Mouse (Mus musculus) kidney, embryonic 16.5 days (tissue): Measurements from ENCODE around the gene Acr. TPM values are rescaled to one million over a fixed set of nuclear protein-coding genes. Genes with fewer than 3 reads are reported as not detected.

Experiments
- ATAC-seq: fragments of 200-750 bp; cut with Nextera tagmentation; 2 replicates; pipeline ENCODE4 v1.8.0; 2017; ENCODE audit warnings: moderate TSS enrichment; ENCODE audit not compliant: low FRiP score, low TSS enrichment
- H3K27ac ChIP-seq: fragments of 300-500 bp; sonication (generic); 2 replicates; pipeline ENCODE4 v1.5.1; 2014; ENCODE audit warnings: low read length
- H3K27me3 ChIP-seq: fragments of 300-500 bp; sonication (generic); 2 replicates; pipeline ENCODE4 v1.6.1; 2014; ENCODE audit warnings: low read length, control low read depth, mixed read lengths; ENCODE audit not compliant: insufficient read depth
- H3K36me3 ChIP-seq: fragments of 300-500 bp; sonication (generic); 2 replicates; pipeline ENCODE4 v1.6.1; 2014; ENCODE audit warnings: low read length, control low read depth, mixed read lengths; ENCODE audit not compliant: insufficient read depth
- H3K4me1 ChIP-seq: fragments of 300-500 bp; sonication (generic); 2 replicates; pipeline ENCODE4 v1.6.1; 2014; ENCODE audit warnings: low read length, control low read depth, mixed read lengths; ENCODE audit not compliant: insufficient read depth
- H3K4me2 ChIP-seq: fragments of 300-500 bp; sonication (generic); replicated peaks from 2 replicates; pipeline ENCODE4 v1.6.1; 2014; ENCODE audit warnings: low read depth, low read length
- H3K4me3 ChIP-seq: fragments of 300-500 bp; sonication (generic); 2 replicates; pipeline ENCODE4 v1.5.1; 2014; ENCODE audit warnings: mild to moderate bottlenecking, low read length
- H3K9ac ChIP-seq: fragments of 300-500 bp; sonication (generic); replicated peaks from 2 replicates; pipeline ENCODE4 v1.6.1; 2014; ENCODE audit warnings: low read length
- H3K9me3 ChIP-seq: fragments of 300-500 bp; sonication (generic); 2 replicates; pipeline ENCODE4 v1.6.1; 2016; ENCODE audit warnings: low read length, control low read depth
- WGBS: fragments of 180-500 bp; shearing (Covaris S2); extraction: QIAGEN DNeasy Blood & Tissue Kit; methylation state at CpG from one replicate; pipeline ENCODE4 v1.1.7; 2014; 5-methylcytosine and 5-hydroxymethylcytosine counted together
- polyA plus RNA-seq: library from polyadenylated mRNA; unstranded; fragments of >200 nt; fragmentation: Nextera tagmentation; extraction: Ambion mirVana; gene quantifications from 2 replicates; pipeline ENCODE4 v1.2.1, GENCODE M21; 2015

The Acr gene
- polyA plus RNA-seq, 1 experiment from 2014 or later: 0.15 TPM

DNA sequence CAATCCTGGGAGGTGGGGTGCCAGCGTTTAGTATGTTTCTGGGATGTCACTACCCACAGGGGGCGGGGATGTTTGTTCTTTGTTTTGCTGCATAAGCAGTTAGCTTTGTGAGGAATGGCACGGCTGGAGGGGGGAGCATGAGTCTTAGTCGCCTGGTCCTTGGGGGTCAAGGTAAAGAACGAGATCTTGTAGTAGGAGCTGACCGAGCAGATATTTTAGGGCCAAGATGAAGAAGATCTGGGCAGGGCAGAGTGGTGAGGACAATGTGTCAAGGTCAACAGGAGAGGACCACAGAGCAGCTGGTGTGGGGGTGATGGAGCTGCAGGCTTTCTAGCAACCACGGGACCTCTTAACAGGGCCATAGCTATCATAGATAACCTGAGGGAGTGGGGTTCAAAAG is 40.7 kb upstream of the Acr start:
- Histone ChIP-seq H3K4me3 (no peak overlapping the region), H3K9me3 (no peaks in the 10 kb centered on the region), H3K36me3 (no peaks in the 10 kb centered on the region), H3K4me1 (peaks cover 12% of the 10 kb centered on the region; the same call in 1 of the 2 replicates), H3K9ac (no peak overlapping the region), H3K27me3 (peaks cover 29% of the 10 kb centered on the region), H3K27ac (no peak overlapping the region), H3K4me2 (no peak overlapping the region)
- no peak for ATAC-seq
- WGBS: 84% methylated on average over 7 of the region's 7 CpGs

DNA sequence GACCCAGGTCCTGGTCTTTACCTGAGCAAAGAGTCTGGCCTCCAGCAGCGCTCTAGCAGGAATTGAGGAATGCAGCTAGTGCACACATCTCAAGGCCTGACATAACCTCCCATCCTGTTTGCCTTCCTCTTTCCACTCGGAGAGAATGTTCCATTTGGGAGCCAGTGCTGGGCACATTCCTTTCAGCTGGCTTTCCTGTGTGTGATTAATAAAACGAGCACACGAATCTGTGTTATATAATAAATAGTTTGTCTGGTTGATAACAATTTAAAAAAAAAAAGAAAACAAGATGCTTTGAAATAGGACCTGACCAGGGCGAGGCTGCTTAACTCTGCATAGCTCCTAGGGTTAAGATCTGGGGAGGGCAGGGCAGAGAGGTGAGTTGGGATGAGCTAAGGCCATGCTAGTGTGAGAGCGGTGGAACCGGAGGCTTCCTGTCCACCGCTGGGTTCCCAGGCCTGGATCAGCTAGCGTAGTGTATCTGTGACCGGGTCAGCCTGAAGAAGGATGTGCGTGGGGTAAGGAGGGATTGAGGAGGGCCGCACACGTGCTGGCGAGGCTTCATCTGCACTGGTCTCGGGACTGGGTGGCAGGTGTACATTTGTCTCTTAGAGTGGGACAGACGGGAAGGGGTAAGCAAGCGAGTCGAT is 39.8 kb upstream of the Acr start:
- Histone ChIP-seq H3K36me3 (no peaks in the 10 kb centered on the region), H3K9me3 (no peaks in the 10 kb centered on the region), H3K27me3 (peaks cover 21% of the 10 kb centered on the region), H3K27ac (no peak overlapping the region), H3K9ac (no peak overlapping the region), H3K4me3 (no peak overlapping the region), H3K4me1 (peaks cover 11% of the 10 kb centered on the region; the same call in 1 of the 2 replicates), H3K4me2 (no peak overlapping the region)
- WGBS: 81% methylated on average over 18 of the region's 18 CpGs
- no peak for ATAC-seq

DNA sequence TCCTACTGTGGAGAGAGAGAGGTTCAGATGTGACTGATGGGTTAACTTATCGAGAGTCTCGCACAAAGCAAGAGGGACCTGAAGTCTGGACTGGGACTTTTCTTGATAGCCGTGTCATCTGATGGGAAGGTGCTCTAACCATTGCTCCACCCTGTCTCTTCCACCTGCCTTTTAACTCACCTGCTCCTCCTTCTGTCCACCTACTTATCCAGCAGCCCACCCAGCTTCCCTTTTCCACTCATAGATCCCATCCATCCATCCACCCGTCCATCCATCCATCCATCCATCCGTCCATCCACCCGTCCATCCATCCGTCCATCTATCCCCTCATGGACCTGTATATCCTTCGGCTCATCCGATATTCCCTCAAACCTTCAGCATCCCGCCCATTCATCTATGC is 39.2 kb upstream of the Acr start:
- Histone ChIP-seq H3K27me3 (peaks cover 17% of the 10 kb centered on the region), H3K9ac (no peak overlapping the region), H3K4me2 (no peak overlapping the region), H3K4me1 (0 out of 2 replicates have a peak, but pooled peaks cover 8% of the 10 kb centered on the region), H3K4me3 (no peak overlapping the region), H3K36me3 (no peaks in the 10 kb centered on the region), H3K27ac (no peak overlapping the region), H3K9me3 (no peaks in the 10 kb centered on the region)
- 91% methylated on average over 10 of the region's 10 CpGs for WGBS
- no peak for ATAC-seq

GRCm38 (mm10) chr15:89530336-89530735 is 37.8 kb upstream of the Acr start:
- no peak overlapping the region for H3K9ac ChIP-seq
- ATAC-seq: no peak
- no peak overlapping the region for H3K27ac ChIP-seq
- 0 out of 2 replicates have a peak, but pooled peaks cover 4% of the 10 kb centered on the region for H3K27me3 ChIP-seq
- H3K9me3 ChIP-seq: no peaks in the 10 kb centered on the region
- no peak overlapping the region for H3K4me3 ChIP-seq
- 11% methylated on average over 4 of the region's 4 CpGs for WGBS
- no peaks in the 10 kb centered on the region for H3K4me1 ChIP-seq
- H3K36me3 ChIP-seq: no peaks in the 10 kb centered on the region
- H3K4me2 ChIP-seq: no peak overlapping the region

DNA sequence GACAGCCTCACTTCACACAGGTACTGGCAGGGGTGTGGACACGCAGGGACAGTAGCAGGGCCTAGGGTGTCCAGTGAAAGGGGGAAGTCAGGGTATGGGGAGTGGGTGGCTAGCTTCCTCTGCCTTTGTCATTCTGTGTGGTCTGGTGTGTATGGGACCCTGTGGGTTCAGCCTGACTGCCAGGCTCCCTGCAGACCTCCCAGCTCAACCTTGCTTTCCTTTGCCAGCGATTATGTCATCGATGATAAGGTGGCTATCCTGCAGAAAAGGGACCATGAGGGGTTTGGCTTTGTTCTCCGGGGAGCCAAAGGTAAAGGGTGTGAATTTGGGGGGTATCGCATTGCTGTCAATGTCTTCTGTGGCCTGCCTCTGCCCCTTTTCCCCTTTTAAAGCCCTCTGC is 36.7 kb upstream of the Acr start:
- H3K9ac ChIP-seq: no peak overlapping the region
- H3K27me3 ChIP-seq: no peaks in the 10 kb centered on the region
- H3K4me3 ChIP-seq: no peak overlapping the region
- no peaks in the 10 kb centered on the region for H3K9me3 ChIP-seq
- no peak overlapping the region for H3K27ac ChIP-seq
- H3K4me1 ChIP-seq: no peaks in the 10 kb centered on the region
- H3K36me3 ChIP-seq: no peaks in the 10 kb centered on the region
- WGBS: 94% methylated on average over 5 of the region's 5 CpGs
- H3K4me2 ChIP-seq: no peak overlapping the region
- ATAC-seq: no peak

- no peaks in the 10 kb centered on the region for H3K27me3 ChIP-seq
- peak overlapping the region; percentile 16; the same call in 1 of the 2 replicates for H3K4me2 ChIP-seq
- H3K27ac ChIP-seq: no peak overlapping the region
- no peak overlapping the region for H3K4me3 ChIP-seq
- no peaks in the 10 kb centered on the region for H3K36me3 ChIP-seq
- ATAC-seq: no peak
- H3K4me1 ChIP-seq: no peaks in the 10 kb centered on the region
- WGBS: 31% methylated on average over 29 of the region's 29 CpGs
- no peak overlapping the region for H3K9ac ChIP-seq
- H3K9me3 ChIP-seq: no peaks in the 10 kb centered on the region
Measured at GRCm38 (mm10) chr15:89532026-89532923, 35.9 kb upstream of the Acr start.

GRCm38 (mm10) chr15:89532924-89533842 is 34.9 kb upstream of the Acr start:
- no peak overlapping the region for H3K9ac ChIP-seq
- H3K9me3 ChIP-seq: no peaks in the 10 kb centered on the region
- H3K4me1 ChIP-seq: no peaks in the 10 kb centered on the region
- H3K27ac ChIP-seq: no peak overlapping the region
- no peaks in the 10 kb centered on the region for H3K36me3 ChIP-seq
- peak overlapping the region; percentile 16; the same call in 1 of the 2 replicates for H3K4me2 ChIP-seq
- WGBS: 77% methylated on average over 23 of the region's 23 CpGs
- no peaks in the 10 kb centered on the region for H3K27me3 ChIP-seq
- no peak overlapping the region for H3K4me3 ChIP-seq
- ATAC-seq: no peak

DNA sequence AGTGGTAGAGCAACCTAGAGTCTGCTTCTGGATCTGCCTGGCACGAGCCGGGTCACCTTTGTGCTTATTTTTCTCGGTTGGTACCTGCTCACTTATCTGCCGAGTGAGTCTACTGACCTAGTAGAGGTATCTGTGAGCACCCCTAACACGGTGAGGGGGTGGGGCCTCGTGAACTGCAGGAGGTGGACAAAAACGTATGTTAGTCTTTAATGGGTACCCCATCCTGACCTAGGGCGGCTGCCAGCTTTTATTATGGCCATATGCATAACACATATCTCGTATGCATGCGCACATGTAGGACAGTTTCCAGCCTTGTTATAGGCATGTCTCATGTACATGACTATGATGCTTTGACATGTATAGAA is 34.3 kb upstream of the Acr start:
- Histone ChIP-seq H3K4me3 (no peak overlapping the region), H3K27ac (no peak overlapping the region), H3K27me3 (no peaks in the 10 kb centered on the region), H3K4me2 (no peak overlapping the region), H3K9ac (no peak overlapping the region), H3K9me3 (no peaks in the 10 kb centered on the region), H3K36me3 (no peaks in the 10 kb centered on the region), H3K4me1 (no peaks in the 10 kb centered on the region)
- WGBS: 90% methylated on average over 10 of the region's 10 CpGs
- ATAC-seq: no peak

- ATAC-seq: no peak
- no peaks in the 10 kb centered on the region for H3K9me3 ChIP-seq
- H3K36me3 ChIP-seq: peaks cover 13% of the 10 kb centered on the region
- peaks cover 12% of the 10 kb centered on the region for H3K4me1 ChIP-seq
- no peak overlapping the region for H3K9ac ChIP-seq
- no peaks in the 10 kb centered on the region; the same call in 1 of the 2 replicates for H3K27me3 ChIP-seq
- H3K4me2 ChIP-seq: no peak overlapping the region
- WGBS: 87% methylated on average over 7 of the region's 7 CpGs
- H3K27ac ChIP-seq: no peak overlapping the region
- no peak overlapping the region for H3K4me3 ChIP-seq
Measured at GRCm38 (mm10) chr15:89544171-89544570, 24.0 kb upstream of the Acr start.
